Mouse (Mus musculus): Measurements from ENCODE around the gene Abhd10. TPM values are rescaled to one million over a fixed set of nuclear protein-coding genes. Genes with fewer than 3 reads are reported as not detected.

The Abhd10 gene
- total RNA-seq, 2 experiments from 2014 or later, result 17.0 to 28.8 TPM

GRCm38 (mm10) chr16:45729163-45729562, 13.6 kb downstream of the Abhd10 start:
- DNase-seq, result no peak

GRCm38 (mm10) chr16:45724742-45725102, 18.0 kb downstream of the Abhd10 start:
- DNase-seq, result no peak

- peak; percentile 39 to 43 for DNase-seq
These were observed 18.6 kb downstream of the Abhd10 start, which contains the start of gene Tagln3 for GRCm38 (mm10) chr16:45724061-45724741. Gene Tagln3, minus strand, starts transcription at chr16:45724608.

GRCm38 (mm10) chr16:45723172-45723901, 19.4 kb downstream of the Abhd10 start:
- no peak for DNase-seq

GRCm38 (mm10) chr16:45722460-45722951, 20.2 kb downstream of the Abhd10 start:
- DNase-seq, result no peak

GRCm38 (mm10) chr16:45720022-45720630, 22.6 kb downstream of the Abhd10 start:
- DNase-seq, result no peak

GRCm38 (mm10) chr16:45718296-45718695, 24.5 kb downstream of the Abhd10 start:
- DNase-seq, result no peak

- no peak for DNase-seq
These were observed 28.1 kb downstream of the Abhd10 start for GRCm38 (mm10) chr16:45714489-45715150.

GRCm38 (mm10) chr16:45713878-45714277, 28.9 kb downstream of the Abhd10 start:
- DNase-seq, result no peak

- no peak for DNase-seq
These were observed 29.5 kb downstream of the Abhd10 start for GRCm38 (mm10) chr16:45713261-45713660.

GRCm38 (mm10) chr16:45711263-45711662, 31.5 kb downstream of the Abhd10 start:
- no peak for DNase-seq

- DNase-seq, result no peak
These were observed 43.5 kb downstream of the Abhd10 start for GRCm38 (mm10) chr16:45699301-45699700.

GRCm38 (mm10) chr16:45697996-45698395, 44.8 kb downstream of the Abhd10 start:
- peak in 1 of 2 experiments; percentile 8 for DNase-seq

- peak; percentile 55 to 61 for DNase-seq
These were observed 47.2 kb downstream of the Abhd10 start for GRCm38 (mm10) chr16:45695445-45696160.

GRCm38 (mm10) chr16:45693558-45693957, 49.2 kb downstream of the Abhd10 start, which contains the start of gene Tmprss7:
Gene Tmprss7, minus strand, starts transcription at chr16:45693658.
- no peak for DNase-seq

- no peak for DNase-seq
These were observed 49.9 kb downstream of the Abhd10 start for GRCm38 (mm10) chr16:45692851-45693250.

- no peak for DNase-seq
These were observed 52.6 kb downstream of the Abhd10 start for GRCm38 (mm10) chr16:45690178-45690577.

GRCm38 (mm10) chr16:45686833-45687232, 55.9 kb downstream of the Abhd10 start:
- no peak for DNase-seq

GRCm38 (mm10) chr16:45685295-45685694, 57.5 kb downstream of the Abhd10 start:
- no peak for DNase-seq

- peak; percentile 79 to 84 for DNase-seq
These were observed 57.9 kb downstream of the Abhd10 start for GRCm38 (mm10) chr16:45684815-45685214.

Data from adrenal gland, postnatal 36 days (tissue).